Mouse (Mus musculus) MEL (cell line): ENCODE measurements around the gene Rpa1. TPM values are rescaled to one million over a fixed set of nuclear protein-coding genes. Genes with fewer than 3 reads are reported as not detected.

ENCODE experiments used
- DNase-seq: peaks from one replicate; pipeline ENCODE4 v3.0.0; 2011; ENCODE audit warnings: low read depth, low spot score
- H3K27ac ChIP-seq: 2 replicates; pipeline ENCODE4 v1.5.1; 2012; ENCODE audit warnings: low read depth, mild to moderate bottlenecking, control low read depth, low read length, moderate library complexity; ENCODE audit not compliant: control insufficient read depth
- H3K27me3 ChIP-seq, 2 experiments: fragments of 150-350 bp in 1 of 2; sonication (generic) in 1 of 2; 2 replicates each; pipeline ENCODE4 v1.6.1; 2012; ENCODE audit warnings: low read length in 2 of 2, mild to moderate bottlenecking in 2 of 2, improper control_type of control experiment in 1 of 2, moderate library complexity in 1 of 2; ENCODE audit not compliant: insufficient read depth in 2 of 2, control insufficient read depth in 1 of 2
- H3K36me3 ChIP-seq, 2 experiments: 2 replicates each; pipeline ENCODE4 v1.6.1; 2012 to 2014; ENCODE audit warnings: low read length in 2 of 2, improper control_type of control experiment in 1 of 2, inconsistent platforms in 1 of 2, mild to moderate bottlenecking in 1 of 2; ENCODE audit not compliant: insufficient read depth in 2 of 2, control insufficient read depth in 1 of 2
- H3K4me1 ChIP-seq, 2 experiments: fragments of 150-350 bp in 1 of 2; sonication (generic) in 1 of 2; 2 replicates each; pipeline ENCODE4 v1.6.1; 2012; ENCODE audit warnings: low read length in 2 of 2, improper control_type of control experiment in 1 of 2, mild to moderate bottlenecking in 1 of 2; ENCODE audit not compliant: insufficient read depth in 2 of 2, control insufficient read depth in 1 of 2
- H3K4me3 ChIP-seq, 2 experiments: fragments of 150-350 bp in 1 of 2; sonication (generic) in 1 of 2; 2 replicates each; pipeline ENCODE4 v1.5.1; 2012; ENCODE audit warnings: low read depth in 2 of 2, low read length in 2 of 2, mild to moderate bottlenecking in 2 of 2, moderate library complexity in 2 of 2, control low read depth in 1 of 2, improper control_type of control experiment in 1 of 2; ENCODE audit not compliant: control insufficient read depth in 1 of 2, insufficient read depth in 1 of 2
- H3K79me2 ChIP-seq: 2 replicates; pipeline ENCODE4 v1.6.1; 2012; ENCODE audit warnings: mild to moderate bottlenecking, low read length, moderate library complexity; ENCODE audit not compliant: control insufficient read depth, poor library complexity, insufficient read depth
- H3K9ac ChIP-seq: 2 replicates; pipeline ENCODE4 v1.6.1; 2012; ENCODE audit warnings: low read depth, mild to moderate bottlenecking, control low read depth, low read length, moderate library complexity; ENCODE audit not compliant: control insufficient read depth, poor library complexity, severe bottlenecking
- H3K9me3 ChIP-seq: fragments of 150-350 bp; sonication (generic); replicated peaks from 2 replicates; pipeline ENCODE4 v1.6.1; 2012; ENCODE audit warnings: mild to moderate bottlenecking, low read length, improper control_type of control experiment, moderate library complexity; ENCODE audit not compliant: insufficient read depth
- CHD1 ChIP-seq: IDR thresholded peaks from 2 replicates; pipeline ENCODE4 v1.6.1; 2012; ENCODE audit warnings: low read depth, mild to moderate bottlenecking, inconsistent platforms, low read length, improper control_type of control experiment
- CHD2 ChIP-seq: IDR thresholded peaks from 2 replicates; pipeline ENCODE4 v1.6.1; 2011; ENCODE audit warnings: low read length, improper control_type of control experiment
- CTCF ChIP-seq, 3 experiments: IDR thresholded peaks in 2 of 3; conservative IDR thresholded peaks in 1 of 3; 2 replicates each; pipeline ENCODE4 v1.5.1; 2011 to 2012; ENCODE audit warnings: low read length in 3 of 3, low read depth in 2 of 3, mild to moderate bottlenecking in 2 of 3, improper control_type of control experiment in 1 of 3, inconsistent platforms in 1 of 3, mixed read lengths in 1 of 3, moderate library complexity in 1 of 3; ENCODE audit not compliant: control insufficient read depth in 1 of 3, insufficient read depth in 1 of 3, poor library complexity in 1 of 3, severe bottlenecking in 1 of 3
- ELF1 ChIP-seq: IDR thresholded peaks from 2 replicates; pipeline ENCODE4 v1.6.1; 2014; ENCODE audit warnings: low read depth, mild to moderate bottlenecking, inconsistent platforms, low read length, improper control_type of control experiment, moderate library complexity
- EP300 ChIP-seq, 2 experiments: IDR thresholded peaks; 2 replicates each; pipeline ENCODE4 v1.6.1; 2011; ENCODE audit warnings: improper control_type of control experiment in 2 of 2, low read length in 2 of 2, low read depth in 1 of 2, mild to moderate bottlenecking in 1 of 2
- GATA1 ChIP-seq: IDR thresholded peaks from 2 replicates; pipeline ENCODE4 v1.6.1; 2011; ENCODE audit warnings: low read depth, low read length, improper control_type of control experiment
- MAFK ChIP-seq: IDR thresholded peaks from 2 replicates; pipeline ENCODE4 v1.6.1; 2011; ENCODE audit warnings: low read depth, mild to moderate bottlenecking, low read length, improper control_type of control experiment, borderline replicate concordance
- MAX ChIP-seq: IDR thresholded peaks from 2 replicates; pipeline ENCODE4 v1.6.1; 2011; ENCODE audit warnings: low read length, improper control_type of control experiment
- MAZ ChIP-seq: IDR thresholded peaks from 2 replicates; pipeline ENCODE4 v1.6.1; 2012; ENCODE audit warnings: low read depth, mild to moderate bottlenecking, inconsistent platforms, low read length, improper control_type of control experiment
- POLR2A ChIP-seq, 2 experiments: IDR thresholded peaks; 2 replicates each; pipeline ENCODE4 v1.6.1; 2011 to 2012; ENCODE audit warnings: low read length in 2 of 2, mild to moderate bottlenecking in 2 of 2, control low read depth in 1 of 2, improper control_type of control experiment in 1 of 2, low read depth in 1 of 2, moderate library complexity in 1 of 2; ENCODE audit not compliant: control insufficient read depth in 1 of 2, insufficient read depth in 1 of 2, poor library complexity in 1 of 2
- POLR2AphosphoS2 ChIP-seq: IDR thresholded peaks from 2 replicates; pipeline ENCODE4 v1.6.1; 2011; ENCODE audit warnings: low read length, improper control_type of control experiment
- RAD21 ChIP-seq: IDR thresholded peaks from 2 replicates; pipeline ENCODE4 v1.6.1; 2011; ENCODE audit warnings: mild to moderate bottlenecking, low read depth, low read length, improper control_type of control experiment
- RCOR1 ChIP-seq: IDR thresholded peaks from 2 replicates; pipeline ENCODE4 v1.6.1; 2012; ENCODE audit warnings: low read depth, mild to moderate bottlenecking, inconsistent platforms, low read length, improper control_type of control experiment
- SIN3A ChIP-seq: IDR thresholded peaks from 2 replicates; pipeline ENCODE4 v1.6.1; 2012; ENCODE audit warnings: low read length, improper control_type of control experiment, inconsistent platforms
- TAL1 ChIP-seq: IDR thresholded peaks from 2 replicates; pipeline ENCODE4 v1.6.1; 2012; ENCODE audit warnings: mild to moderate bottlenecking, inconsistent platforms, low read length, moderate library complexity, mixed read lengths
- ZC3H11A ChIP-seq: IDR thresholded peaks from 2 replicates; pipeline ENCODE4 v1.6.1; 2012; ENCODE audit warnings: low read depth, mild to moderate bottlenecking, inconsistent platforms, low read length, improper control_type of control experiment
- polyA plus RNA-seq, 2 experiments: library from polyadenylated mRNA; stranded (reverse) in 1 of 2; unstranded in 1 of 2; fragments of >175 nt in 1 of 2; fragments of >200 nt in 1 of 2; gene quantifications; 2 replicates each; pipeline versions ENCODE4 v1.2.1 to v1.2.4; 2012; ENCODE audit warnings: low replicate concordance in 2 of 2, low read depth in 1 of 2; ENCODE audit not compliant: insufficient read length in 2 of 2, insufficient read depth in 1 of 2, missing spikeins in 1 of 2
- total RNA-seq: library from RNA; depleted of rRNA; stranded (reverse); fragments of 300-350 nt; gene quantifications from 2 replicates; pipeline ENCODE4 v1.2.3, GENCODE M21; 2012

The Rpa1 gene
- total and polyA plus RNA-seq, 3 experiments, result 179 to 481 (median 242) TPM

DNA sequence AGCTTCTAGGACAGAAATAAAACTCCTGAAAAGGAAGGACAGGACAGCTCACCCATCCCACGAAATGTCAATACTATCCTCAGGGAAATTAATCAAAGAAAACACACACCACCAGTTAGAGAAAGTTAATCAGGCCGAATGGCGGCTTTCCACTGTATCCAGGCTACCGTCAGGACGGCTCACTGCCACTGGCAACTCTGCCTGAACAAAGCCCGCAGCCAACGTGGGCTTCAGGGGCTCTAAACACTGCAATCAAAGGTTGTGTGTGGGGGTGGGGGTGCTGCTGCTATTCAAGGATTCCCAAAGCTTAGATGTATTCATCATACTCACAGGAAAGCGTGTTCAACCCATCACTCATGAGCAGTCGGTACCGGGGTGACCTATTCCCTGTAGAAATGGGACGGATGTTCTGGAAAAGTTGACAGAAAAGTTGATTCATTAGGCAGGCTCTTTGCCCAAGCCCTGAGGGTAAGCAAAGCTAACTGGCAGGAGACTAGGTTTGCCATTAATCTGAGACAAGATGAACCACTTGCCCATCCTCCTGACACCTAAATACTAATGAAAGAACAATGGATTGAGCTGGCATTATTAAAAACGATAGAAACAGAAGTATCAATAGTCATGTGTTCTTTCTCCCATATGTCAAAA is 7.3 kb downstream of the Rpa1 start:
- DNase-seq, result no peak
- no peak for TF ChIP-seq POLR2AphosphoS2
- no peak for TF ChIP-seq ZC3H11A
- TF ChIP-seq POLR2A (IDR thresholded peaks at IDR 0.05; ENCODE audit: control insufficient read depth in 1 of 2, insufficient read depth in 1 of 2, low read depth in 1 of 2, low read length in 2 of 2, poor library complexity in 1 of 2), result 0 out of 4 replicates have a peak, but pooled peaks of 1 of the 2 experiments have one; percentile 12
- Histone ChIP-seq H3K79me2 (peaks cover 29% of the 10 kb centered on the region), H3K27ac (no peak overlapping the region), H3K9me3 (no peaks in the 10 kb centered on the region), H3K4me1 (peaks cover 7 to 12% of the 10 kb centered on the region in 2 experiments), H3K36me3 (peaks cover 20 to 34% of the 10 kb centered on the region in 2 experiments), H3K4me3 (no peak overlapping the region), H3K9ac (no peak overlapping the region), H3K27me3 (no peaks in the 10 kb centered on the region)

- H3K4me1 ChIP-seq, result peaks cover 7 to 8% of the 10 kb centered on the region in 2 experiments
- H3K27ac ChIP-seq, result no peak overlapping the region
- DNase-seq, result no peak
- peaks cover 22% of the 10 kb centered on the region for H3K79me2 ChIP-seq
- H3K9ac ChIP-seq, result no peak overlapping the region
- H3K4me3 ChIP-seq, result no peak overlapping the region
- peaks cover 15 to 40% of the 10 kb centered on the region in 2 experiments for H3K36me3 ChIP-seq
- H3K9me3 ChIP-seq, result no peaks in the 10 kb centered on the region
- no peaks in the 10 kb centered on the region for H3K27me3 ChIP-seq
- no peak for TF ChIP-seq ZC3H11A
- TF ChIP-seq CHD2, result no peak
- no peak for TF ChIP-seq SIN3A
- TF ChIP-seq MAFK, result no peak
- no peak for TF ChIP-seq CHD1
- no peak for TF ChIP-seq POLR2AphosphoS2
- TF ChIP-seq ELF1, result no peak
- no peak for TF ChIP-seq GATA1
- no peak for TF ChIP-seq TAL1
- no peak for TF ChIP-seq CTCF (IDR thresholded peaks at IDR 0.05 in 2 of 3, conservative IDR thresholded peaks at IDR 0.05 in 1 of 3; ENCODE audit: control insufficient read depth in 1 of 3, insufficient read depth in 1 of 3, low read depth in 2 of 3, low read length in 3 of 3, poor library complexity in 1 of 3, severe bottlenecking in 1 of 3)
- TF ChIP-seq EP300 (IDR thresholded peaks at IDR 0.05; ENCODE audit: low read depth in 1 of 2, low read length in 2 of 2), result no peak
- TF ChIP-seq RCOR1, result no peak
- TF ChIP-seq RAD21, result no peak
- TF ChIP-seq MAZ, result no peak
- TF ChIP-seq MAX, result no peak
Observed at GRCm38 (mm10) chr11:75340076-75340475, 8.0 kb downstream of the Rpa1 start.
